24 mouse cellular contexts compared by ENCODE assay signal in the genomic region with DNA sequence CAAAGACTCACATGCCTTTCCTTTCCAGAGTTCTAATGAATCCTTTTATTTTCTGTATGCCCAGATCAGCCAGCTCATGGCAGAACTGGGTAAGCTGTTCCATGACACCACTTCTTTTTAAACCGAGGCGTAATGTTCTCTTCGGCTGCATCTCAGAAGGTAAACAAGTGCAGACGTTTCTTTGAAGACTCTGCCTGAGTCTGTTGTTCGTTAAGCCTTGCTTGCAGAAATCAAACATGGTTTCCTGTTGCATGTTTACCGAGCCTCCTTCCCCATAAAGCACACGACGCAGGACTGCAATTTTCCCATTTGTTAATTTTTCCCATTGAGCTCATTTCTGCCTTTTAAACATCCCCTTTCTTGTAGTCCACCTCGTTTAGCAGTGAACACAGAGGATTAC.
DNase-seq lines count a peak whose midpoint lies in the region; ATAC-seq lines count a peak whose summit lies in the region.
"Had no signal": no experiment of that assay in that cellular context is flagged by ENCODE, and none has a peak within 500 bp of the region (broad histone marks: within the 10 kb centered on the region; RNA-seq: fewer than 3 reads in every experiment).

No protein-coding gene starts in this region.

- H3K9me3 ChIP-seq in midbrain, embryonic 10.5 days (replicated peaks) = no peaks in the 10 kb centered on the region
- H3K9me3 ChIP-seq in midbrain, embryonic 15.5 days = no peaks in the 10 kb centered on the region
- H3K9me3 ChIP-seq in embryonic facial prominence, embryonic 14.5 days (ENCODE audit: control insufficient read depth, low read length) = no peaks in the 10 kb centered on the region
- H3K9me3 ChIP-seq in limb, embryonic 10.5 days (replicated peaks) = no peaks in the 10 kb centered on the region
- H3K9me3 ChIP-seq in kidney, embryonic 14.5 days (ENCODE audit: control insufficient read depth, low read length) = no peaks in the 10 kb centered on the region
- H3K9me3 ChIP-seq: forebrain, embryonic 10.5 days; forebrain, embryonic 13.5 days; heart, embryonic 13.5 days had no signal

- ATAC-seq in midbrain, embryonic 15.5 days (replicated peaks) = no peak
- 0 out of 2 replicates have a peak, but pooled peaks have one; percentile 47 for ATAC-seq in embryonic facial prominence, embryonic 14.5 days (ENCODE audit: low read depth)
- no peak for ATAC-seq in kidney, embryonic 14.5 days (ENCODE audit: low FRiP score, low TSS enrichment)
- ATAC-seq: CD4-positive, CD25-positive, alpha-beta regulatory T cell, adult 4 months; forebrain, embryonic 13.5 days; forebrain, embryonic 16.5 days; hindbrain, postnatal 0 days; inflammation-experienced regulatory T-cells, adult 6 months; intestine, embryonic 16.5 days had no signal

- 45% methylated on average over 9 of the region's 9 CpGs for WGBS in midbrain, embryonic 10.5 days
- WGBS in midbrain, embryonic 15.5 days = 52% methylated on average over 9 of the region's 9 CpGs
- WGBS in embryonic facial prominence, embryonic 14.5 days = 17% methylated on average over 9 of the region's 9 CpGs
- 26% methylated on average over 9 of the region's 9 CpGs for WGBS in limb, embryonic 10.5 days
- WGBS in kidney, embryonic 14.5 days = 36% methylated on average over 9 of the region's 9 CpGs

- H3K4me1 ChIP-seq in midbrain, embryonic 10.5 days = peaks cover 18% of the 10 kb centered on the region
- peaks cover 2% of the 10 kb centered on the region for H3K4me1 ChIP-seq in midbrain, embryonic 15.5 days
- H3K4me1 ChIP-seq in embryonic facial prominence, embryonic 14.5 days (ENCODE audit: control insufficient read depth, insufficient read depth, low read length) = peaks cover 8% of the 10 kb centered on the region; the same call in 1 of the 2 replicates
- H3K4me1 ChIP-seq in limb, embryonic 10.5 days = peaks cover 50% of the 10 kb centered on the region
- H3K4me1 ChIP-seq in kidney, embryonic 14.5 days (ENCODE audit: control insufficient read depth, insufficient read depth, low read length) = peaks cover 4% of the 10 kb centered on the region

- H3K27ac ChIP-seq in midbrain, embryonic 10.5 days (replicated peaks) = 0 out of 2 replicates have a peak overlapping the region, but pooled peaks have one; percentile 1
- no peak overlapping the region for H3K27ac ChIP-seq in midbrain, embryonic 15.5 days
- 0 out of 2 replicates have a peak overlapping the region, but pooled peaks have one; percentile 44 for H3K27ac ChIP-seq in embryonic facial prominence, embryonic 14.5 days (replicated peaks; ENCODE audit: low read depth, low read length)
- H3K27ac ChIP-seq in limb, embryonic 10.5 days = peak overlapping the region; percentile 65
- H3K27ac ChIP-seq in kidney, embryonic 14.5 days (ENCODE audit: low read depth, low read length) = no peak overlapping the region
- H3K27ac ChIP-seq: forebrain, embryonic 10.5 days; forebrain, embryonic 13.5 days; heart, embryonic 13.5 days; hindbrain, embryonic 14.5 days; hindbrain, postnatal 0 days had no signal

- no peaks in the 10 kb centered on the region for H3K36me3 ChIP-seq in midbrain, embryonic 10.5 days
- no peaks in the 10 kb centered on the region for H3K36me3 ChIP-seq in midbrain, embryonic 15.5 days (replicated peaks)
- no peaks in the 10 kb centered on the region for H3K36me3 ChIP-seq in embryonic facial prominence, embryonic 14.5 days (ENCODE audit: control insufficient read depth, insufficient read depth, low read length)
- H3K36me3 ChIP-seq in limb, embryonic 10.5 days = no peaks in the 10 kb centered on the region
- H3K36me3 ChIP-seq in kidney, embryonic 14.5 days (ENCODE audit: control insufficient read depth, insufficient read depth, low read length) = no peaks in the 10 kb centered on the region
- H3K36me3 ChIP-seq: forebrain, embryonic 10.5 days; heart, embryonic 13.5 days had no signal

- no peak for DNase-seq in midbrain, embryonic 10.5 days (ENCODE audit: low spot score)
- peak; percentile 60 for DNase-seq in embryonic facial prominence, embryonic 14.5 days (ENCODE audit: low spot score)
- no peak for DNase-seq in limb, embryonic 10.5 days (ENCODE audit: low spot score)
- DNase-seq in adrenal gland, postnatal 25 days = no peak
- DNase-seq: adrenal gland, adult 2 months; adrenal gland, postnatal 14 days; cerebellum, adult 11-12 months; cerebellum, adult 8-10 months; cerebellum, postnatal 10 days; cerebellum, postnatal 36 days; embryo, embryonic 11 days; gastrocnemius, postnatal 14 days; heart, adult 11 months had no signal

- no peak overlapping the region for H3K9ac ChIP-seq in midbrain, embryonic 15.5 days
- no peak overlapping the region for H3K9ac ChIP-seq in embryonic facial prominence, embryonic 14.5 days (ENCODE audit: low read depth, low read length)
- no peak overlapping the region for H3K9ac ChIP-seq in kidney, embryonic 14.5 days (ENCODE audit: low read depth, low read length)
- H3K9ac ChIP-seq: forebrain, embryonic 13.5 days; heart, embryonic 13.5 days; hindbrain, embryonic 14.5 days had no signal

- H3K27me3 ChIP-seq in midbrain, embryonic 10.5 days (ENCODE audit: low read depth, poor library complexity, severe bottlenecking) = 0 out of 2 replicates have a peak, but pooled peaks cover 3% of the 10 kb centered on the region
- H3K27me3 ChIP-seq in midbrain, embryonic 15.5 days (replicated peaks) = no peaks in the 10 kb centered on the region
- no peaks in the 10 kb centered on the region for H3K27me3 ChIP-seq in embryonic facial prominence, embryonic 14.5 days (replicated peaks; ENCODE audit: control insufficient read depth, insufficient read depth, low read length)
- no peaks in the 10 kb centered on the region for H3K27me3 ChIP-seq in limb, embryonic 10.5 days (ENCODE audit: low read depth, poor library complexity, severe bottlenecking)
- H3K27me3 ChIP-seq in kidney, embryonic 14.5 days (ENCODE audit: control insufficient read depth, insufficient read depth, low read length) = peaks cover 16% of the 10 kb centered on the region; the same call in 1 of the 2 replicates
- H3K27me3 ChIP-seq: forebrain, embryonic 13.5 days; heart, embryonic 13.5 days had no signal

- H3K4me2 ChIP-seq in midbrain, embryonic 15.5 days = no peak overlapping the region
- no peak overlapping the region for H3K4me2 ChIP-seq in embryonic facial prominence, embryonic 14.5 days (ENCODE audit: low read depth, low read length)
- H3K4me2 ChIP-seq in kidney, embryonic 14.5 days (replicated peaks; ENCODE audit: low read depth, low read length) = no peak overlapping the region
- H3K4me2 ChIP-seq: forebrain, embryonic 13.5 days; heart, embryonic 13.5 days; hindbrain, embryonic 14.5 days had no signal

- no peak overlapping the region for H3K4me3 ChIP-seq in midbrain, embryonic 10.5 days
- no peak overlapping the region for H3K4me3 ChIP-seq in midbrain, embryonic 15.5 days
- H3K4me3 ChIP-seq in embryonic facial prominence, embryonic 14.5 days (ENCODE audit: low read depth, low read length) = no peak overlapping the region
- H3K4me3 ChIP-seq in limb, embryonic 10.5 days = no peak overlapping the region
- H3K4me3 ChIP-seq in kidney, embryonic 14.5 days (ENCODE audit: low read length) = no peak overlapping the region
- H3K4me3 ChIP-seq: forebrain, embryonic 10.5 days; forebrain, embryonic 13.5 days; heart, embryonic 13.5 days had no signal

Comparison
In these comparisons a context has a peak if more than half of its experiments do, and no peak if none do; other contexts are left out.
1. H3K27ac ChIP-seq: peak in midbrain, embryonic 10.5 days (single experiment), embryonic facial prominence, embryonic 14.5 days (single experiment) and limb, embryonic 10.5 days (single experiment); none in midbrain, embryonic 15.5 days (single experiment) and kidney, embryonic 14.5 days (single experiment).